Mouse (Mus musculus): ENCODE data around the gene Pde4d. TPM values are rescaled to one million over a fixed set of nuclear protein-coding genes. Genes with fewer than 3 reads are reported as not detected.

Pde4d gene
- polyA plus RNA-seq, 1 experiment from 2014 or later = 27.9 TPM

GRCm38 (mm10) chr13:109776116-109776515 is 1326.4 kb downstream of the Pde4d start:
- Histone ChIP-seq H3K9ac (ENCODE audit: low read length) (peak overlapping the region; percentile 71), H3K4me1 (ENCODE audit: control insufficient read depth, insufficient read depth, low read length) (peaks cover 16% of the 10 kb centered on the region), H3K27ac (ENCODE audit: low read length) (peak overlapping the region; percentile 86), H3K9me3 (replicated peaks; ENCODE audit: control insufficient read depth, low read length) (no peaks in the 10 kb centered on the region), H3K4me2 (ENCODE audit: low read depth, low read length) (peak overlapping the region; percentile 71), H3K27me3 (ENCODE audit: control insufficient read depth, insufficient read depth, low read length) (no peaks in the 10 kb centered on the region), H3K4me3 (ENCODE audit: low read length) (peak overlapping the region; percentile 43), H3K36me3 (ENCODE audit: control insufficient read depth, insufficient read depth) (no peaks in the 10 kb centered on the region)
- peak; percentile 95 for ATAC-seq (replicated peaks; ENCODE audit: extremely low read depth, insufficient read depth, low FRiP score)
- WGBS = 2% methylated on average over 11 of the region's 11 CpGs

DNA sequence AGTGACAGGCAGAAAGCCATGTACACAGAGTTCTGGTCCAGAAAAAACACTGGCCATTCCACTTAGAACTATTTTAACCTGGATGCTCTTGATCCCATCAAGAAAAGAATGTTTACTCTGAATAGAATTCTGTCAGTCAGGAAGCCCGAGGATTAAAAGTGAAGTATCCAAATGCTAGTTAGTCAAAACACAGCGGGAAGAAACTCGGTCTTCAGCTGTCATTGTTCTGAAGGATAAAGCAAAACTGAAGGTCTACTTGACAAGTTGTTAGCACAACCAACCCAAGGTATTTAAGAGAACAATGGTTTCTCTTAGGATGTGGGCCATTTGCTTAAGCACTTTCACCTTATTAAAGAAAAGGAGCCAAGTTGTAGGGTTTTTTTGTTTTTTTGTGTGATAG is 1327.2 kb downstream of the Pde4d start:
- Histone ChIP-seq H3K4me3 (ENCODE audit: low read length) (no peak overlapping the region), H3K9me3 (replicated peaks; ENCODE audit: control insufficient read depth, low read length) (no peaks in the 10 kb centered on the region), H3K36me3 (ENCODE audit: control insufficient read depth, insufficient read depth) (no peaks in the 10 kb centered on the region), H3K4me2 (ENCODE audit: low read depth, low read length) (no peak overlapping the region), H3K27ac (ENCODE audit: low read length) (no peak overlapping the region), H3K4me1 (ENCODE audit: control insufficient read depth, insufficient read depth, low read length) (peaks cover 16% of the 10 kb centered on the region), H3K9ac (ENCODE audit: low read length) (no peak overlapping the region), H3K27me3 (ENCODE audit: control insufficient read depth, insufficient read depth, low read length) (no peaks in the 10 kb centered on the region)
- 39% methylated on average over 3 of the region's 3 CpGs for WGBS
- no peak for ATAC-seq (replicated peaks; ENCODE audit: extremely low read depth, insufficient read depth, low FRiP score)

DNA sequence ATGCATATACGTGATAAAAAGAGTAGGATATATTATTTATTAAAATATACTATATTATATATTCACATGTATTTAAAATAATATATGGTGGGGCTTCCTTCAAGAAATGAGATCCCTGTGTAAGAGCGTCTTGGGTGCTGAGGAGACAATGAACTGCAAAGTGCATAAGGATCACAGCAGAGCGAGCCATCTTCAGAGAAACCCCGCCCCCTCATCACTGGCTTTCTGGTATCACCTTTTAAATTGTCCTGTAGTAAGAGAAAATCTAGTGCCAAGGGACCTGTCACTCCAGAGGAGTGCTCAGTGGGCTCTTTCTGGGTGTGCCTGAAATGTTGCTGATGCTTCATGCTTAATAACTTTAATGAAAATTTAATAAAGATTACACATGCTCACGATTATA is 1327.7 kb downstream of the Pde4d start:
- WGBS = 91% methylated on average over 5 of the region's 5 CpGs
- no peaks in the 10 kb centered on the region for H3K9me3 ChIP-seq (replicated peaks; ENCODE audit: control insufficient read depth, low read length)
- no peaks in the 10 kb centered on the region for H3K27me3 ChIP-seq (ENCODE audit: control insufficient read depth, insufficient read depth, low read length)
- ATAC-seq (replicated peaks; ENCODE audit: extremely low read depth, insufficient read depth, low FRiP score) = no peak
- H3K4me3 ChIP-seq (ENCODE audit: low read length) = no peak overlapping the region
- H3K4me2 ChIP-seq (ENCODE audit: low read depth, low read length) = no peak overlapping the region
- peaks cover 16% of the 10 kb centered on the region for H3K4me1 ChIP-seq (ENCODE audit: control insufficient read depth, insufficient read depth, low read length)
- H3K9ac ChIP-seq (ENCODE audit: low read length) = no peak overlapping the region
- no peaks in the 10 kb centered on the region for H3K36me3 ChIP-seq (ENCODE audit: control insufficient read depth, insufficient read depth)
- H3K27ac ChIP-seq (ENCODE audit: low read length) = no peak overlapping the region

- peaks cover 16% of the 10 kb centered on the region for H3K4me1 ChIP-seq (ENCODE audit: control insufficient read depth, insufficient read depth, low read length)
- H3K4me2 ChIP-seq (ENCODE audit: low read depth, low read length) = no peak overlapping the region
- no peak overlapping the region for H3K4me3 ChIP-seq (ENCODE audit: low read length)
- no peak for ATAC-seq (replicated peaks; ENCODE audit: extremely low read depth, insufficient read depth, low FRiP score)
- 68% methylated on average over 9 of the region's 9 CpGs for WGBS
- H3K9me3 ChIP-seq (replicated peaks; ENCODE audit: control insufficient read depth, low read length) = no peaks in the 10 kb centered on the region
- no peak overlapping the region for H3K27ac ChIP-seq (ENCODE audit: low read length)
- H3K36me3 ChIP-seq (ENCODE audit: control insufficient read depth, insufficient read depth) = no peaks in the 10 kb centered on the region
- H3K27me3 ChIP-seq (ENCODE audit: control insufficient read depth, insufficient read depth, low read length) = no peaks in the 10 kb centered on the region
- H3K9ac ChIP-seq (ENCODE audit: low read length) = no peak overlapping the region
These were observed 1328.6 kb downstream of the Pde4d start for GRCm38 (mm10) chr13:109778297-109778835.

GRCm38 (mm10) chr13:109781466-109781865 is 1331.7 kb downstream of the Pde4d start:
- no peak overlapping the region for H3K4me3 ChIP-seq (ENCODE audit: low read length)
- H3K4me1 ChIP-seq (ENCODE audit: control insufficient read depth, insufficient read depth, low read length) = peaks cover 6% of the 10 kb centered on the region
- no peak overlapping the region for H3K4me2 ChIP-seq (ENCODE audit: low read depth, low read length)
- no peaks in the 10 kb centered on the region for H3K27me3 ChIP-seq (ENCODE audit: control insufficient read depth, insufficient read depth, low read length)
- no peak overlapping the region for H3K9ac ChIP-seq (ENCODE audit: low read length)
- H3K9me3 ChIP-seq (replicated peaks; ENCODE audit: control insufficient read depth, low read length) = no peaks in the 10 kb centered on the region
- ATAC-seq (replicated peaks; ENCODE audit: extremely low read depth, insufficient read depth, low FRiP score) = no peak
- no peaks in the 10 kb centered on the region for H3K36me3 ChIP-seq (ENCODE audit: control insufficient read depth, insufficient read depth)
- H3K27ac ChIP-seq (ENCODE audit: low read length) = no peak overlapping the region
- WGBS = 88% methylated on average over 1 of the region's 1 CpGs

DNA sequence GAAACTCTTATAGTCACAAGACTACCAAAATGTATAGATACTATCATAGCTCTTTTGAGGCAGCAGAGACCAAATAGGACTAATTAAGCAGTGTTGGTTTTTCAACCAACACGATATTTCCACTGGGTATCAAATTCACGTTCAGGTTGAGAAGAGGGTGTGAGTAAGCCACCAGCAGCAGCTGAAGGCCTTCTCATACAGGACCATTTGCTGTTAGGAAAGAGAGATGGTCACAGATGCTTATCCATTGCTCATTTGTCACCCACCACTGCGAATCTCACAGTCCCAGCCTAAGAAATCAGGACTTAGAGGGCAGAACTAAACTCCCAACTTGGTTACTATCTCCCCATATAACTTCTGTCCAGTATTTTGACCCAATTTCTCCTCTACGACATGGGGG is 1338.9 kb downstream of the Pde4d start:
- Histone ChIP-seq H3K9ac (ENCODE audit: low read length) (no peak overlapping the region), H3K9me3 (replicated peaks; ENCODE audit: control insufficient read depth, low read length) (no peaks in the 10 kb centered on the region), H3K4me2 (ENCODE audit: low read depth, low read length) (no peak overlapping the region), H3K4me3 (ENCODE audit: low read length) (no peak overlapping the region), H3K27me3 (ENCODE audit: control insufficient read depth, insufficient read depth, low read length) (no peaks in the 10 kb centered on the region), H3K36me3 (ENCODE audit: control insufficient read depth, insufficient read depth) (no peaks in the 10 kb centered on the region), H3K4me1 (ENCODE audit: control insufficient read depth, insufficient read depth, low read length) (no peaks in the 10 kb centered on the region), H3K27ac (ENCODE audit: low read length) (no peak overlapping the region)
- WGBS = 80% methylated on average over 4 of the region's 4 CpGs
- no peak for ATAC-seq (replicated peaks; ENCODE audit: extremely low read depth, insufficient read depth, low FRiP score)

DNA sequence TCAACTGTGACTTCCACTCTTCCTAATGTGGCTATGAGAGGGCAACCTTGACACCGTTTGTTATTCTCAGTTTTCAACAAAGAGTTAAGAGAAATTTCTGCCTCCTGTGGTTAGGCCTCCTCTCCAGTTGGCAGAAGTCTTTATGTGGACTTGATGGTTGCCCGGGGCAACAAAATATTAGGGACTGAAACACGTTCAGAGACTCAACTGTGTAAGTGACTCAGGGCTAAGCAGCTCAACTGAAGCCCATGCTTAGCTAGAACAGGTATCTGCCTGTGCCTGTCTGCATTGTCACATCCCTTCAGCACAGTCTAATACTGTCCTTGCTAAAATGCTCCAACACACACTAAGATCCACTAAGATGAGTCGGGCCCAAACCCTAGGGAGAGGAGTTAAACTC is 1339.4 kb downstream of the Pde4d start:
- Histone ChIP-seq H3K36me3 (ENCODE audit: control insufficient read depth, insufficient read depth) (no peaks in the 10 kb centered on the region), H3K4me2 (ENCODE audit: low read depth, low read length) (no peak overlapping the region), H3K4me1 (ENCODE audit: control insufficient read depth, insufficient read depth, low read length) (no peaks in the 10 kb centered on the region), H3K27ac (ENCODE audit: low read length) (no peak overlapping the region), H3K4me3 (ENCODE audit: low read length) (no peak overlapping the region), H3K9me3 (replicated peaks; ENCODE audit: control insufficient read depth, low read length) (no peaks in the 10 kb centered on the region), H3K27me3 (ENCODE audit: control insufficient read depth, insufficient read depth, low read length) (no peaks in the 10 kb centered on the region), H3K9ac (ENCODE audit: low read length) (no peak overlapping the region)
- 62% methylated on average over 4 of the region's 4 CpGs for WGBS
- ATAC-seq (replicated peaks; ENCODE audit: extremely low read depth, insufficient read depth, low FRiP score) = no peak

GRCm38 (mm10) chr13:109790045-109790715 is 1340.4 kb downstream of the Pde4d start:
- no peak overlapping the region for H3K4me3 ChIP-seq (ENCODE audit: low read length)
- no peak overlapping the region for H3K4me2 ChIP-seq (ENCODE audit: low read depth, low read length)
- no peaks in the 10 kb centered on the region for H3K36me3 ChIP-seq (ENCODE audit: control insufficient read depth, insufficient read depth)
- 80% methylated on average over 8 of the region's 8 CpGs for WGBS
- no peak overlapping the region for H3K27ac ChIP-seq (ENCODE audit: low read length)
- H3K27me3 ChIP-seq (ENCODE audit: control insufficient read depth, insufficient read depth, low read length) = no peaks in the 10 kb centered on the region
- ATAC-seq (replicated peaks; ENCODE audit: extremely low read depth, insufficient read depth, low FRiP score) = no peak
- no peaks in the 10 kb centered on the region for H3K9me3 ChIP-seq (replicated peaks; ENCODE audit: control insufficient read depth, low read length)
- no peak overlapping the region for H3K9ac ChIP-seq (ENCODE audit: low read length)
- no peaks in the 10 kb centered on the region for H3K4me1 ChIP-seq (ENCODE audit: control insufficient read depth, insufficient read depth, low read length)

DNA sequence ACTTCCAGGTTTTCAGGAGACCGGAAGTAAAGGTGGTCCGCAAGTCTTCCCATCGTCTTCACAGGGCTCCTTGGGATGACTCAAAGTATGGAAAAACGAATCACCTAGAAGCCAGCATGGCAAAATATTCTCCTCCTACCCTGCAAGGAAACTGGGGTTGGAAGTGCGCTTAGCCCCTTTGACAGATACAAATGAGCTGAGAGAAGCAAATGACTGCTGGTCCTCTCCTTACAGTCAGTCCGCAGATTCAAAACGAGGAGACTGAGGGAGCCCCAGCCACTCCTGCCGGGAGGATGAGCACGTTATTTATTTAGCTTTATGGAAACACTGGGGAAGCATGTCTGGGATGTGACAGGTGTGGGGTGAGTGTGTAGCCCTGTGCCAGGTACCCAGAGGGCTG is 1344.2 kb downstream of the Pde4d start:
- ATAC-seq (replicated peaks; ENCODE audit: extremely low read depth, insufficient read depth, low FRiP score) = no peak
- Histone ChIP-seq H3K27me3 (ENCODE audit: control insufficient read depth, insufficient read depth, low read length) (no peaks in the 10 kb centered on the region), H3K27ac (ENCODE audit: low read length) (no peak overlapping the region), H3K4me1 (ENCODE audit: control insufficient read depth, insufficient read depth, low read length) (no peaks in the 10 kb centered on the region), H3K9me3 (replicated peaks; ENCODE audit: control insufficient read depth, low read length) (no peaks in the 10 kb centered on the region), H3K36me3 (ENCODE audit: control insufficient read depth, insufficient read depth) (no peaks in the 10 kb centered on the region), H3K4me3 (ENCODE audit: low read length) (no peak overlapping the region), H3K9ac (ENCODE audit: low read length) (no peak overlapping the region), H3K4me2 (ENCODE audit: low read depth, low read length) (no peak overlapping the region)
- 66% methylated on average over 9 of the region's 9 CpGs for WGBS
